In the genomic region with DNA sequence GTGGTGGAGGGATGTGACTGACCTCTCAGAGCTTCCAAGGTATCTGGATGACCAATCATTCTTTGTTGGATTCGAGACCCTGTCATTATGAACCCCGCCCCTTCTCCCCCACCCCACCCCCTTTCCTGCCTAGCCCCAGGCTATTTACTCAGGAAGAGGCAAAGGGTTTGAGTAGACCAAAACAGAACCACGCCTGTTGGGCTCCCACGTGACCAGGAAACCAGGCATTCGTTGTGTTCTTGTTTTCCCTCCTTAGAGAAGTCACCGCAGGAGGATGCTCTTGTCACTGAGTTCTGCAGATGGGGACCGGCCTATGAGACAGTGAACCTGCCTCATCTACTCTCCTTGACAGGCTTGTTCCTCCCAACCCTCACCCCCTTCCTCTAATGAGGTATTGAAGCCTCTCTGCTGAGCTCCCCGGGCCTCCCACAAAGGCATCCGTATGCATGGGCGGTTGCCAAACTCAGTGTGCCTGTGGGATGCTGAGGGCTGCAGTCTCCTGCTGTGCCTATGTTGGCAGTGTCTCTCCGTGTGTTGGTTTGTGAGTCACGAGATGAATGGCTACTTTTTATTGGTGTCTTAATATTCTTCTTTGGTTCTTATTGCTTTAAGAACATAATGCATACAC, we compare ENCODE assay signal across 8 mouse cellular contexts. TPM values are rescaled to one million over a fixed set of nuclear protein-coding genes. Genes with fewer than 3 reads are reported as not detected.
DNase-seq lines count a peak whose midpoint lies in the region; ATAC-seq lines count a peak whose summit lies in the region.

No protein-coding gene starts in this region.

- H3K4me2 ChIP-seq in lung, embryonic 16.5 days (ENCODE audit: low read depth, low read length) = no peak overlapping the region

- ATAC-seq in lung, embryonic 16.5 days (ENCODE audit: low read depth) = no peak

- 0 out of 2 replicates have a peak overlapping the region, but pooled peaks have one; percentile 15 for H3K9ac ChIP-seq in lung, embryonic 16.5 days (ENCODE audit: low read length)

- H3K27ac ChIP-seq in lung, embryonic 16.5 days (ENCODE audit: low read length) = no peak overlapping the region

- H3K27me3 ChIP-seq in lung, embryonic 16.5 days (ENCODE audit: control insufficient read depth, insufficient read depth, low read depth, low read length) = no peaks in the 10 kb centered on the region

- H3K9me3 ChIP-seq in lung, embryonic 16.5 days (ENCODE audit: control insufficient read depth, low read length) = no peaks in the 10 kb centered on the region

- H3K36me3 ChIP-seq in lung, embryonic 16.5 days (ENCODE audit: control insufficient read depth, insufficient read depth, low read length) = no peaks in the 10 kb centered on the region

- H3K4me1 ChIP-seq in lung, embryonic 16.5 days (replicated peaks; ENCODE audit: control insufficient read depth, insufficient read depth, low read length) = peaks cover 2% of the 10 kb centered on the region; the same call in 1 of the 2 replicates

- H3K4me3 ChIP-seq in lung, embryonic 16.5 days (ENCODE audit: low read length) = no peak overlapping the region

- WGBS in lung, embryonic 16.5 days = 19% methylated on average over 12 of the region's 12 CpGs

- DNase-seq in lung, postnatal 14 days = no peak
- DNase-seq in frontal cortex, postnatal 14 days (ENCODE audit: low spot score in 2 of 2) = peak; percentile 64 to 65
- DNase-seq in left cerebral cortex, adult 9 months (ENCODE audit: low spot score in 2 of 2) = peak; percentile 74 to 89
- DNase-seq in right cerebral cortex, postnatal 36 days (ENCODE audit: low spot score in 2 of 2) = peak; percentile 79 to 80
- no peak for DNase-seq in liver
- DNase-seq in urinary bladder, adult 2 months (ENCODE audit: low spot score) = no peak
- DNase-seq in adrenal gland, adult 8-10 months = no peak

RNA-seq across cellular contexts. Expression of gene Cks2, which starts 28.5 kb away (rescaled TPM):
- polyA plus RNA-seq in lung, embryonic 16.5 days (2015; fragmentation: Nextera tagmentation; extraction: Ambion mirVana) = 350 and 356 TPM in 2 replicates
- 12.4 and 18.6 TPM in 2 replicates for polyA plus RNA-seq in urinary bladder, adult 2 months (2012; rRNA removed)
- 1 to 10 TPM; 3.4 to 7.4 (median 5.3) TPM for total RNA-seq in adrenal gland, adult 8-10 months (2022)

RNA-seq across cellular contexts. Expression of gene Secisbp2, which starts 35.0 kb away (rescaled TPM):
- 27.5 and 28.3 TPM in 2 replicates for polyA plus RNA-seq in lung, embryonic 16.5 days (2015; fragmentation: Nextera tagmentation; extraction: Ambion mirVana)
- 20.9 and 26.0 TPM in 2 replicates for polyA plus RNA-seq in urinary bladder, adult 2 months (2012; rRNA removed)
- total RNA-seq in adrenal gland, adult 8-10 months (2022) = 10 to 100 TPM; 19.6 to 33.9 (median 25.6) TPM

RNA-seq across cellular contexts. Expression of gene Shc3, which starts 47.3 kb away (rescaled TPM):
- not detected in 2 replicates for polyA plus RNA-seq in lung, embryonic 16.5 days (2015; fragmentation: Nextera tagmentation; extraction: Ambion mirVana)
- 0.21 and 0.31 TPM in 2 replicates for polyA plus RNA-seq in urinary bladder, adult 2 months (2012; rRNA removed)
- total RNA-seq in adrenal gland, adult 8-10 months (2022) = 1 to 10 TPM in 3 of 4 experiments, under 1 TPM in 1; 0.80 to 1.7 (median 1.6) TPM

Comparison
In these comparisons a context has a peak if more than half of its experiments do, and no peak if none do; other contexts are left out.
1. DNase-seq: peak in frontal cortex, postnatal 14 days (2 of 2), left cerebral cortex, adult 9 months (2 of 2) and right cerebral cortex, postnatal 36 days (2 of 2); none in lung, postnatal 14 days (single experiment), liver (single experiment), urinary bladder, adult 2 months (single experiment) and adrenal gland, adult 8-10 months (single experiment).
2. RNA of gene Cks2, which starts 28.5 kb away (polyA plus RNA-seq): 350 to 356 TPM in lung, embryonic 16.5 days; 12.4 to 18.6 TPM in urinary bladder, adult 2 months; every median in the first group is over 10 times any median in the second.